Mouse (Mus musculus): ENCODE measurements around the gene Il18bp. TPM values are rescaled to one million over a fixed set of nuclear protein-coding genes. Genes with fewer than 3 reads are reported as not detected.

The Il18bp gene
- total RNA-seq, 2 experiments from 2014 or later = 7.3 to 8.6 TPM

- intact Hi-C loops (cut with DNase I) = no loop called here
- no peak for DNase-seq
These were observed 6.6 kb downstream of the Il18bp start for GRCm38 (mm10) chr7:102011855-102012254.

- intact Hi-C loops (cut with DNase I) = no loop called here
- no peak for DNase-seq
These were observed 12.0 kb downstream of the Il18bp start for GRCm38 (mm10) chr7:102006520-102006919.

GRCm38 (mm10) chr7:102000921-102001630 is 17.4 kb downstream of the Il18bp start:
- intact Hi-C loops (cut with DNase I) = no loop called here

DNA sequence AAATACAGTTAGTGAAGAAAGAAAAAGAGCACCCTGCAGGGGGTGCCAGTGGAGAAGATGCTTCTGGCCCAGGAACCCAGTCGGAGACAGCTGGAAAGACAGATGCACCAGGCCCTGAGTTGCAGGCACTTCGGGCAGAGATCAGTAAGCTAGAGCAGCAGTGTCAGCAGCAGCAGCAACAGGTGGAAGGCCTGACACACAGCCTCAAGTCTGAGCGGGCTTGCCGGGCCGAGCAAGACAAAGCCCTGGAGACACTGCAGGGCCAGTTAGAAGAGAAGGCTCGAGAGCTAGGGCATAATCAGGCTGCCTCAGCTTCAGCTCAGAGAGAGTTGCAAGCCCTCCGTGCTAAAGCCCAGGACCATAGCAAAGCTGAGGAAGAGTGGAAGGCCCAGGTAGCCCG is 18.2 kb downstream of the Il18bp start:
- intact Hi-C loops (cut with DNase I) = no loop called here
- DNase-seq = no peak

More at GRCm38 (mm10) chr7:102000921-102001630, 17.4 kb downstream of the Il18bp start:
- peak; percentile 47 to 48 for DNase-seq

GRCm38 (mm10) chr7:101999461-102000151 is 18.9 kb downstream of the Il18bp start:
- intact Hi-C loops (cut with DNase I) = loop anchor here (2.0 kb wide), 1 partner anchor 79 kb away; no protein-coding TSS in a partner anchor
- DNase-seq = no peak

DNA sequence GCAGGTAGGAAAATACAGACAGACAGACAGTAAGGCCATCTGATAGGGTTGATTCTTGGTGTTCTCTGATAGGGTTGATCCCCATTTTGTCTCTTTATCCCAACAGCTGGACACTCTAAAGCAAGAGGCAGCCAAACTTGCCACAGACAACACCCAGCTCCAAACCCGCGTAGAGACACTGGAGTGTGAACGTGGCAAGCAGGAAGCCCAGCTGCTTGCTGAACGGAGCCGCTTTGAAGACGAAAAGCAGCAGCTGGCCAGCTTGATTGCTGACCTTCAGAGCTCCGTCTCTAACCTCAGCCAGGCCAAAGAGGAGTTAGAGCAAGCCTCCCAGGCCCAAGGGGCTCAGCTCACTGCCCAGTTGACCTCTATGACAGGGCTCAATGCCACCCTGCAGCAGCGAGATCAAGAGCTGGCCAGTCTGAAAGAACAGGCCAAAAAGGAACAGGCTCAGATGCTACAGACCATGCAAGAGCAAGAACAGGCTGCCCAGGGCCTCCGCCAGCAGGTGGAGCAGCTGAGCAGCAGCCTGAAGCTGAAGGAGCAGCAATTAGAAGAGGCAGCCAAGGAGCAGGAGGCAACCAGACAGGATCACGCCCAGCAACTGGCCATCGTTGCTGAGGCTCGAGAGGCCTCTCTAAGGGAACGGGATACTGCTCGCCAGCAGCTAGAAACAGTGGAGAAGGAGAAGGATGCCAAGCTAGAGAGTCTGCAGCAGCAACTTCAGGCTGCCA is 20.1 kb downstream of the Il18bp start:
- peak; percentile 86 to 90 for DNase-seq
- intact Hi-C loops (cut with DNase I) = loop anchor here (2.0 kb wide), 1 partner anchor 80 kb away; no protein-coding TSS in a partner anchor

DNA sequence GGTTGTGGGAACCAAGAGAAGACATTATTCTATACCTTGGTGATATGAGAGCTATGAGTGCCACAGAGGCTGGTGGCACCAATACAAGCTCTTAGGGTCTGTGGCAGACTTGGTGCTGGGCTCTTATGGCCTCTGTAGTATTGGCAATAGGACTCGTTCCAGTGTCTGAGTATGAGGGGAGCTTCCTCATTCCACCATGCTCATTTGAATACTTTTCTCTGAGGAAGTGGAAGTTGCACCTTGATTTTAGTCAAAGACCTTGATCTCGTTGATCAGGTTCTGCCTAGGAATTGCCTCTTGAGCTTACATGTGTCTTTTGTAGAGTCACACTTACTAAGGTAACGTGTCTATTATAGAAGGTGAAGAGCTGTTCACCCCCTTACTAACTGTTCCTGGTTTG is 24.2 kb downstream of the Il18bp start:
- intact Hi-C loops (cut with DNase I) = loop anchor here (2.0 kb wide), 1 partner anchor 19 kb away; no protein-coding TSS in a partner anchor
- no peak for DNase-seq

- DNase-seq = no peak
- intact Hi-C loops (cut with DNase I) = loop anchor here (5.0 kb wide), 1 partner anchor 253 kb away; no protein-coding TSS in a partner anchor
These were observed 33.4 kb downstream of the Il18bp start for GRCm38 (mm10) chr7:101985081-101985480.

DNA sequence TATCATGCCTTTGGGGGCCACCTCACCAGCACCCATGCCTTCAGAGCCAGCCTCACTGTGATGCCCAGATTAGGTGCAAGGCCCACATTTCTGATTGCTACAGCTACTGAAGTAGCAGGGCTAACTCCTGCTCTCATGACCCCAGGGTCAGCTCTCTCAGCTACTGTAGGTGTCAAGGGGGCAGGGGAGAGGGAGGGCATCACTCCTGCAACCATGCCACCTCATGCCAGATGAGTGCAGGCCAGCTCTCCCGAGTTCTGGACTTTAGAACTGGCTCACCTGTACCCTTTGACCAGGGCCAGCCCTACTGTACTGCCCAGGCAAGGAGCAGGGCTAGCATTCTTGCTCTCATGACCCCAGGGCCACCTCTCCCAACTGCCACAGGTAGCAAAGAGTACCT is 35.8 kb downstream of the Il18bp start:
- intact Hi-C loops (cut with DNase I) = no loop called here
- no peak for DNase-seq

GRCm38 (mm10) chr7:101974505-101974904 is 44.0 kb downstream of the Il18bp start:
- intact Hi-C loops (cut with DNase I) = loop anchor here (2.0 kb wide), 1 partner anchor 20 kb away; no protein-coding TSS in a partner anchor

GRCm38 (mm10) chr7:101973730-101974129 is 44.8 kb downstream of the Il18bp start:
- no peak for DNase-seq
- intact Hi-C loops (cut with DNase I) = loop anchor here (2.0 kb wide), 1 partner anchor 21 kb away; no protein-coding TSS in a partner anchor

More at GRCm38 (mm10) chr7:101974505-101974904, 44.0 kb downstream of the Il18bp start:
- DNase-seq = peak; percentile 57 to 63

GRCm38 (mm10) chr7:101971721-101972120 is 46.8 kb downstream of the Il18bp start:
- no peak for DNase-seq
- intact Hi-C loops (cut with DNase I) = loop anchor here (2.0 kb wide), 1 partner anchor 37 kb away; the partner anchor contains the start of gene Numa1

DNA sequence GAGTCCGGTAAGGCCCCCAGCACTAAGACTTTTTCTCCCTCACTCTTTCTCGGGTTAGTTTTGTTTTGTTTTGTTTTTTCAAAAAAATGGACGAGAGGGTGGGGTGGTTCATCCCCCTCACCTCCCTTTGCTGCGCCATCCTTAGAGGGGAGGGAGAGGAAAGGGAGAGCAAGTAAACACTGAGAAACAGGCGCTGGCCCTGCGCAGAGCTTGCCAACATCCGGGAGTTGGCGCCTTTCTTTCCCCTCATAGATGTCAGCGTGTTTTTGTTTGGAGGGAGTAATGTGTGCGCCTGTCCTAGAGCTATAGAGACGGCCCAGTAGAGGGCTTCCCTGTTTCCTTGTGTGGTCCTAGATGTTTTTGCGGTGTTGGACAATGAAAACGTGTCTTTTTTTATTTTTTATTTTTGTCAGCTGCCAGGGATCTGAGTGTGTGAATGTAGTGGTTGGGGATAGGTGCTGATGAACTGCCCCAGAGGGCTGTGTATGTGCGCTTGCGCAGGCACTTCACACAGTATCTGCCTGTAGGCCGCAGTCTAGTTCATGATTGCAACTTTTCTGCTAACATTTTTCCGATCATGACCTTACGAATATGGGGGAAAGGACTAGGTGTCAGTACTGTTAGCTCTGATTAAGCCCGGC is 47.5 kb downstream of the Il18bp start:
- DNase-seq = peak; percentile 77 to 85
- intact Hi-C loops (cut with DNase I) = loop anchor here (2.0 kb wide), 1 partner anchor 36 kb away; the partner anchor contains the start of gene Numa1

GRCm38 (mm10) chr7:101970429-101970775 is 48.1 kb downstream of the Il18bp start:
- intact Hi-C loops (cut with DNase I) = loop anchor here (2.0 kb wide), 1 partner anchor 36 kb away; the partner anchor contains the start of gene Numa1
- DNase-seq = peak; percentile 90 to 94

- DNase-seq = peak; percentile 86 to 90
- intact Hi-C loops (cut with DNase I) = loop anchor here (2.0 kb wide), 1 partner anchor 35 kb away; the partner anchor contains the start of gene Numa1
These were observed 48.6 kb downstream of the Il18bp start for GRCm38 (mm10) chr7:101969694-101970428.

GRCm38 (mm10) chr7:101968751-101969150 is 49.7 kb downstream of the Il18bp start:
- no peak for DNase-seq
- intact Hi-C loops (cut with DNase I) = no loop called here

- intact Hi-C loops (cut with DNase I) = no loop called here
- DNase-seq = no peak
These were observed 51.2 kb downstream of the Il18bp start for GRCm38 (mm10) chr7:101967256-101967655.

GRCm38 (mm10) chr7:101965606-101966005 is 52.9 kb downstream of the Il18bp start:
- intact Hi-C loops (cut with DNase I) = no loop called here
- no peak for DNase-seq

All from heart, postnatal 36 days (tissue).